Mouse (Mus musculus): ENCODE measurements around the gene Dtd2. TPM values are rescaled to one million over a fixed set of nuclear protein-coding genes. Genes with fewer than 3 reads are reported as not detected.

The Dtd2 gene
- total and polyA plus RNA-seq, 3 experiments: 4.4 to 5.9 (median 5.5) TPM

GRCm38 (mm10) chr12:52034956-52035355 lies 28.7 kb upstream of the Dtd2 start:
- H3K27me3 ChIP-seq (ENCODE audit: control insufficient read depth, insufficient read depth, low read length): no peaks in the 10 kb centered on the region
- WGBS: 73% methylated on average over 3 of the region's 3 CpGs
- H3K4me3 ChIP-seq: no peak overlapping the region
- no peak overlapping the region for H3K27ac ChIP-seq
- H3K4me1 ChIP-seq (ENCODE audit: control insufficient read depth, insufficient read depth, low read length): no peaks in the 10 kb centered on the region
- no peaks in the 10 kb centered on the region for H3K36me3 ChIP-seq (ENCODE audit: control insufficient read depth, insufficient read depth, low read length)
- TF ChIP-seq CTCF (IDR thresholded peaks at IDR 0.05) (no peak), POLR2A (IDR thresholded peaks at IDR 0.05; ENCODE audit: insufficient read depth, low read depth, low read length) (no peak)
- H3K79me2 ChIP-seq (replicated peaks; ENCODE audit: control insufficient read depth, insufficient read depth, low read length): no peaks in the 10 kb centered on the region
- no peak overlapping the region for H3K9ac ChIP-seq (ENCODE audit: low read depth, low read length)
- intact Hi-C loops (cut with DNase I): loop anchor here (5.0 kb wide), 1 partner anchor 797 kb away; no protein-coding TSS in a partner anchor
- no peak for DNase-seq

DNA sequence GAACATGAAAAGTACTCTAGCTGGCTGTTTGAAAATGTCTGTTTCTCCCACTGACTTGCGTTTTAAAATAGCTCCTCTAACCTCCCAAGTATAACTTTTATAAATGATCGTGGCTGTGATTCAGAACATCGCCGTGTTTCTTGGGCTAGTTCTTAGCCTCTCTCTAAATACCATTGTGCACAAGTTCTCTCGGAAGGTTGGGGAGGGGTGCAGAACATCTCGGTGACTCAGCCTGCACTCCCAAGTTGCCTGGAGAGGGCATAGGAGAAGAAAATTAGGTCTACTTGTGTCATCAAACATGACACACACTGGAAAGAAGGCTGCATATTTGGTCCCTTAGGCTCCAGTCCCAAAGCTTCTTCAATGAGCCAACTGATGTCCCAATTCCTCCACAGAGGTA lies 26.0 kb upstream of the Dtd2 start:
- H3K9ac ChIP-seq (ENCODE audit: low read depth, low read length): no peak overlapping the region
- WGBS: 86% methylated on average over 6 of the region's 6 CpGs
- H3K4me3 ChIP-seq: no peak overlapping the region
- TF ChIP-seq EP300 (IDR thresholded peaks at IDR 0.05; ENCODE audit: insufficient read depth, low read depth, low read length) (no peak), CTCF (IDR thresholded peaks at IDR 0.05) (no peak), POLR2A (IDR thresholded peaks at IDR 0.05; ENCODE audit: insufficient read depth, low read depth, low read length) (no peak)
- H3K27me3 ChIP-seq (ENCODE audit: control insufficient read depth, insufficient read depth, low read length): no peaks in the 10 kb centered on the region
- DNase-seq: no peak
- no peaks in the 10 kb centered on the region for H3K36me3 ChIP-seq (ENCODE audit: control insufficient read depth, insufficient read depth, low read length)
- H3K79me2 ChIP-seq (replicated peaks; ENCODE audit: control insufficient read depth, insufficient read depth, low read length): no peaks in the 10 kb centered on the region
- H3K4me1 ChIP-seq (ENCODE audit: control insufficient read depth, insufficient read depth, low read length): no peaks in the 10 kb centered on the region
- intact Hi-C loops (cut with DNase I): no loop called here
- H3K27ac ChIP-seq: no peak overlapping the region

GRCm38 (mm10) chr12:52027963-52028362 lies 21.7 kb upstream of the Dtd2 start, which contains the start of gene Gpr33:
TSS of gene Gpr33 (minus strand) at chr12:52028063.
- no peak within 1 kb of the TSS for H3K4me3 ChIP-seq
- TF ChIP-seq CTCF (IDR thresholded peaks at IDR 0.05) (no peak), POLR2A (IDR thresholded peaks at IDR 0.05; ENCODE audit: insufficient read depth, low read depth, low read length) (no peak), EP300 (IDR thresholded peaks at IDR 0.05; ENCODE audit: insufficient read depth, low read depth, low read length) (no peak)
- H3K27ac ChIP-seq: no peak within 1 kb of the TSS
- no peaks in the 10 kb centered on the region for H3K79me2 ChIP-seq (replicated peaks; ENCODE audit: control insufficient read depth, insufficient read depth, low read length)
- WGBS: 90% methylated on average over 3 of the region's 3 CpGs
- no peak within 1 kb of the TSS for H3K9ac ChIP-seq (ENCODE audit: low read depth, low read length)
- no peaks in the 10 kb centered on the region for H3K27me3 ChIP-seq (ENCODE audit: control insufficient read depth, insufficient read depth, low read length)
- intact Hi-C loops (cut with DNase I): no loop called here
- H3K36me3 ChIP-seq (ENCODE audit: control insufficient read depth, insufficient read depth, low read length): no peaks in the 10 kb centered on the region
- DNase-seq: no peak
- H3K4me1 ChIP-seq (ENCODE audit: control insufficient read depth, insufficient read depth, low read length): no peaks in the 10 kb centered on the region; the same call in 1 of the 2 replicates

DNA sequence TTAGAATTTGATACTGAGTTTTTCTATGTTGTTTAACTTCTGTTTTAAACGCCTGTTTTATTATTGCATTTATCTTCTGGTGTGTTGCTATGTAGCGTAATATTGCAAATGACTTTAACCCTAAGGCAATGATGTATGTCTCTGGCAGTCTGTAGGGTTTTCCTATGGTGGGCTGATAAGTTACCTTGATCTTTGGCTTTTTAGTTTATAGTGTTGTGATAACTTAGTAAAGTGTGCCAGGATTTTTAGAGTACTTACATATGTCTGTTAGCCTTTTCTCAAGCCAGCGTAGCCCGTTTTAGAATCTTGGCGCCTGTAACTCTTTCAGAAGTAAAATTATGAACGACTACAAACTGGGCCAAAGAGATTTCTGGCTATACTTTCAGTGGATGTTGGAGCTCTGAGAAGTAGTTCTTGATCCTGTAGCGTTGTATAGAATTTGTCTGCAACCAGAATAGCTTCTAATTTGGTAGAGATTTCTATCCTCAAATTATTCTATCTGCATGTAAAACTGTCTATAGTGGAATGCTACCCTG lies 8.3 kb upstream of the Dtd2 start:
- H3K27ac ChIP-seq: no peak overlapping the region
- H3K27me3 ChIP-seq (ENCODE audit: control insufficient read depth, insufficient read depth, low read length): no peaks in the 10 kb centered on the region
- WGBS: 71% methylated on average over 7 of the region's 7 CpGs
- intact Hi-C loops (cut with DNase I): no loop called here
- no peak for DNase-seq
- no peaks in the 10 kb centered on the region for H3K79me2 ChIP-seq (replicated peaks; ENCODE audit: control insufficient read depth, insufficient read depth, low read length)
- no peak overlapping the region for H3K9ac ChIP-seq (ENCODE audit: low read depth, low read length)
- TF ChIP-seq CTCF (IDR thresholded peaks at IDR 0.05): no peak
- no peak for TF ChIP-seq EP300 (IDR thresholded peaks at IDR 0.05; ENCODE audit: insufficient read depth, low read depth, low read length)
- no peak for TF ChIP-seq POLR2A (IDR thresholded peaks at IDR 0.05; ENCODE audit: insufficient read depth, low read depth, low read length)
- H3K36me3 ChIP-seq (ENCODE audit: control insufficient read depth, insufficient read depth, low read length): no peaks in the 10 kb centered on the region
- H3K4me3 ChIP-seq: no peak overlapping the region
- no peaks in the 10 kb centered on the region for H3K4me1 ChIP-seq (ENCODE audit: control insufficient read depth, insufficient read depth, low read length)

- H3K36me3 ChIP-seq (ENCODE audit: control insufficient read depth, insufficient read depth, low read length): no peaks in the 10 kb centered on the region
- no peaks in the 10 kb centered on the region for H3K27me3 ChIP-seq (ENCODE audit: control insufficient read depth, insufficient read depth, low read length)
- WGBS: 79% methylated on average over 11 of the region's 11 CpGs
- DNase-seq: no peak
- no peak overlapping the region for H3K27ac ChIP-seq
- intact Hi-C loops (cut with DNase I): no loop called here
- no peaks in the 10 kb centered on the region for H3K79me2 ChIP-seq (replicated peaks; ENCODE audit: control insufficient read depth, insufficient read depth, low read length)
- H3K9ac ChIP-seq (ENCODE audit: low read depth, low read length): no peak overlapping the region
- TF ChIP-seq CTCF (IDR thresholded peaks at IDR 0.05): no peak
- TF ChIP-seq POLR2A (IDR thresholded peaks at IDR 0.05; ENCODE audit: insufficient read depth, low read depth, low read length): no peak
- no peak for TF ChIP-seq EP300 (IDR thresholded peaks at IDR 0.05; ENCODE audit: insufficient read depth, low read depth, low read length)
- H3K4me3 ChIP-seq: no peak overlapping the region
- no peaks in the 10 kb centered on the region for H3K4me1 ChIP-seq (ENCODE audit: control insufficient read depth, insufficient read depth, low read length)
These were observed 7.7 kb upstream of the Dtd2 start for GRCm38 (mm10) chr12:52014044-52014443.

DNA sequence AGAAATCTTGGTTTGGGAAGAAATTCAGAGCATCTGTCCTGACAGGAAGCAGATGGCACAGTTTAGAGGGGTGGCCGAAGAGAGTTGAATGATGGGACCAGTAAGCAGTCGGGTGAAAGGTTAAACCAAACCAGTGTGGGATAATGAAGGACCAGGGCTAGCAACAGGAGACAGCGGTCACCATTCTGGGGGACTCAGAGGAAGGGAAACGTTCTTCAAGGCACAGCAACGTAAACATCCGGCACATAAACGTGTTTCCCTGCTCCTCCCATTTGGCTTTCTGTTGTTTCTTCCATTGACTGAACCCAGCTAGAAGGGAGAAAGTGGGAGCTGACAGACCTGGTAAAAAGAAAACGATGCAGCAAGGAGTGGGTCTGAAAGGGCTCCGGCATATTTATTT lies 7.0 kb upstream of the Dtd2 start:
- Histone ChIP-seq H3K4me3 (no peak overlapping the region), H3K27ac (no peak overlapping the region), H3K9ac (ENCODE audit: low read depth, low read length) (no peak overlapping the region), H3K27me3 (ENCODE audit: control insufficient read depth, insufficient read depth, low read length) (no peaks in the 10 kb centered on the region), H3K36me3 (ENCODE audit: control insufficient read depth, insufficient read depth, low read length) (no peaks in the 10 kb centered on the region), H3K4me1 (ENCODE audit: control insufficient read depth, insufficient read depth, low read length) (no peaks in the 10 kb centered on the region), H3K79me2 (replicated peaks; ENCODE audit: control insufficient read depth, insufficient read depth, low read length) (no peaks in the 10 kb centered on the region)
- intact Hi-C loops (cut with DNase I): no loop called here
- 54% methylated on average over 9 of the region's 9 CpGs for WGBS
- no peak for TF ChIP-seq CTCF (IDR thresholded peaks at IDR 0.05)
- no peak for TF ChIP-seq EP300 (IDR thresholded peaks at IDR 0.05; ENCODE audit: insufficient read depth, low read depth, low read length)
- no peak for TF ChIP-seq POLR2A (IDR thresholded peaks at IDR 0.05; ENCODE audit: insufficient read depth, low read depth, low read length)
- no peak for DNase-seq
